Mouse (Mus musculus) kidney, adult 2 months (tissue): Measurements from ENCODE around the gene Wdr54.

Experiments
- CTCF ChIP-seq: fragments of 200-500 bp; conservative IDR thresholded peaks from 2 replicates; pipeline ENCODE4 v1.5.1; 2011; ENCODE audit warnings: low read depth, mild to moderate bottlenecking, control low read depth, low read length, moderate library complexity, mixed read lengths; ENCODE audit not compliant: insufficient read depth, insufficient read length
- POLR2A ChIP-seq: fragments of 200-500 bp; IDR thresholded peaks from one replicate; pipeline ENCODE4 v1.6.1; 2011; ENCODE audit warnings: low read depth, low read length, control low read depth

DNA sequence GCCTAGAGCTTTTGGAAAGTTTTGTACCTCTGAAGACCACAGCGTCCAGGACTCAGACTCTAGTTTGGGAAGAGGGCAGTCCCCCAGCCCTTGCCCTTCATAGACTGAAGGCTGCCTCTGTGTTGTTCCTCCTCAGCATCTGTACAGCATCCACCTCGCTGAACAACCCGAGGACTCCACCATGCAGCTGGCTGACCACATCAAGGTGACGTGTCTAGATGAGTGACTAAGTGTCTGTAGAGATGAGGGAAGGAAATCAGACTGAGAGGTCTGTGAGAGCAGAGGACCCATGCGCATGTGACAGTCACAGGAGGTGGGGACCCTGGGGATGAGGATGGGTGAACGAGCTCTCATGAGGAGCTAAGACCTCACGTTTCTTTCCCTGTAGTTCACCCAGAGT lies 37.4 kb upstream of the Wdr54 start:
- TF ChIP-seq CTCF (no peak), POLR2A (no peak)
